ENCODE assay signal across 14 mouse cellular contexts in genomic region chr1:134245004-134245717, GRCm38 (mm10). TPM values are rescaled to one million over a fixed set of nuclear protein-coding genes. Genes with fewer than 3 reads are reported as not detected.
DNase-seq lines count a peak whose midpoint lies in the region; ATAC-seq lines count a peak whose summit lies in the region.
"Had no signal": no experiment of that assay in that cellular context is flagged by ENCODE, and none has a peak within 500 bp of the region (broad histone marks: within the 10 kb centered on the region; RNA-seq: fewer than 3 reads in every experiment).

No protein-coding gene starts in this region.

- H3K4me2 ChIP-seq in limb, embryonic 12.5 days: no peak overlapping the region

- peak overlapping the region; percentile 5; the same call in 1 of the 2 replicates for H3K27ac ChIP-seq in embryonic facial prominence, embryonic 10.5 days (replicated peaks)
- no peak overlapping the region for H3K27ac ChIP-seq in limb, embryonic 12.5 days
- H3K27ac ChIP-seq: macrophage had no signal

- peaks cover 10% of the 10 kb centered on the region for H3K4me1 ChIP-seq in embryonic facial prominence, embryonic 10.5 days
- H3K4me1 ChIP-seq in limb, embryonic 12.5 days (replicated peaks): peaks cover 3% of the 10 kb centered on the region; the same call in 1 of the 2 replicates

- no peaks in the 10 kb centered on the region for H3K36me3 ChIP-seq in embryonic facial prominence, embryonic 10.5 days (replicated peaks)
- H3K36me3 ChIP-seq in limb, embryonic 12.5 days: no peaks in the 10 kb centered on the region

- WGBS in embryonic facial prominence, embryonic 10.5 days: 77% methylated on average over 14 of the region's 14 CpGs
- WGBS in limb, embryonic 12.5 days: 79% methylated on average over 14 of the region's 14 CpGs

- peak; percentile 54 for DNase-seq in cerebellum, adult 11-12 months
- DNase-seq in cerebellum, adult 11 months: no peak
- peak; percentile 37 for DNase-seq in layer of hippocampus, adult 11-12 months (ENCODE audit: low spot score)
- no peak for DNase-seq in layer of hippocampus, adult 9-10 months (ENCODE audit: low spot score)
- DNase-seq in embryonic facial prominence, embryonic 10.5 days (ENCODE audit: low spot score): no peak
- no peak for DNase-seq in thymus, postnatal 10 days (ENCODE audit: low spot score in 2 of 2)
- DNase-seq: adrenal gland, adult 8-10 months; heart, postnatal 10 days; kidney, postnatal 4 days had no signal

- peak; percentile 58 for ATAC-seq in limb, embryonic 12.5 days (ENCODE audit: insufficient number of reproducible peaks, insufficient read depth, low FRiP score, low TSS enrichment, low read depth)
- ATAC-seq in erythroblast, adult 5-6 weeks (replicated peaks; ENCODE audit: low FRiP score, poor library complexity, severe bottlenecking): no peak; the same call in 1 of the 2 replicates

- no peaks in the 10 kb centered on the region for H3K9me3 ChIP-seq in embryonic facial prominence, embryonic 10.5 days
- H3K9me3 ChIP-seq in limb, embryonic 12.5 days: no peaks in the 10 kb centered on the region

- peaks cover 43% of the 10 kb centered on the region for H3K27me3 ChIP-seq in embryonic facial prominence, embryonic 10.5 days (replicated peaks; ENCODE audit: low read depth, poor library complexity, severe bottlenecking)
- peaks cover 13% of the 10 kb centered on the region for H3K27me3 ChIP-seq in limb, embryonic 12.5 days

- no peak overlapping the region for H3K9ac ChIP-seq in limb, embryonic 12.5 days (replicated peaks)

- no peak overlapping the region for H3K4me3 ChIP-seq in embryonic facial prominence, embryonic 10.5 days
- H3K4me3 ChIP-seq in limb, embryonic 12.5 days (replicated peaks): no peak overlapping the region

RNA-seq across cellular contexts. Expression of gene Adora1, which starts 9.9 kb away (rescaled TPM):
- 0.28 and 0.65 TPM in 2 replicates for polyA plus RNA-seq in embryonic facial prominence, embryonic 10.5 days (2016; fragmentation: Nextera tagmentation; extraction: Ambion mirVana)
- 1.5 and 3.0 TPM in 2 replicates for polyA plus RNA-seq in limb, embryonic 12.5 days (2016; fragmentation: Nextera tagmentation; extraction: Ambion mirVana)
- not detected in 2 replicates for total RNA-seq in erythroblast, adult 5-6 weeks (2015; ENCODE audit: low replicate concordance)
- total RNA-seq in erythroblast, adult 5-6 weeks (2017; ENCODE audit: low replicate concordance): not detected in 2 replicates
- total RNA-seq: common myeloid progenitor, adult 5-6 weeks had no signal
- polyA plus RNA-seq: macrophage had no signal

RNA-seq across cellular contexts. Expression of gene Myog, which starts 44.6 kb away (rescaled TPM):
- 0.62 and 3.1 TPM in 2 replicates for polyA plus RNA-seq in embryonic facial prominence, embryonic 10.5 days (2016; fragmentation: Nextera tagmentation; extraction: Ambion mirVana)
- polyA plus RNA-seq in limb, embryonic 12.5 days (2016; fragmentation: Nextera tagmentation; extraction: Ambion mirVana): 108 and 119 TPM in 2 replicates
- total RNA-seq in erythroblast, adult 5-6 weeks (2015; ENCODE audit: low replicate concordance): not detected in 2 replicates
- not detected in 2 replicates for total RNA-seq in erythroblast, adult 5-6 weeks (2017; ENCODE audit: low replicate concordance)
- total RNA-seq: adrenal gland, adult 8-10 months; common myeloid progenitor, adult 5-6 weeks; heart, postnatal 10 days; left cerebral cortex, postnatal 36 days had no signal
- polyA plus RNA-seq: macrophage had no signal

RNA-seq across cellular contexts. Expression of gene Mybph, which starts 51.9 kb away (rescaled TPM):
- polyA plus RNA-seq in embryonic facial prominence, embryonic 10.5 days (2016; fragmentation: Nextera tagmentation; extraction: Ambion mirVana): 0.49 and 1.4 TPM in 2 replicates
- polyA plus RNA-seq in limb, embryonic 12.5 days (2016; fragmentation: Nextera tagmentation; extraction: Ambion mirVana): 38.8 and 41.9 TPM in 2 replicates
- not detected in 2 replicates for total RNA-seq in erythroblast, adult 5-6 weeks (2015; ENCODE audit: low replicate concordance)
- not detected in 2 replicates for total RNA-seq in erythroblast, adult 5-6 weeks (2017; ENCODE audit: low replicate concordance)
- total RNA-seq: common myeloid progenitor, adult 5-6 weeks had no signal
- polyA plus RNA-seq: macrophage had no signal

Comparison
In these comparisons a context has a peak if more than half of its experiments do, and no peak if none do; other contexts are left out.
1. DNase-seq: peak in cerebellum, adult 11-12 months (single experiment) and layer of hippocampus, adult 11-12 months (single experiment); none in cerebellum, adult 11 months (single experiment), layer of hippocampus, adult 9-10 months (single experiment), embryonic facial prominence, embryonic 10.5 days (single experiment) and thymus, postnatal 10 days (0 of 2).
2. RNA of gene Myog, which starts 44.6 kb away (polyA plus RNA-seq): 108 to 119 TPM in limb, embryonic 12.5 days; 0.62 to 3.1 TPM in embryonic facial prominence, embryonic 10.5 days; every median in the first group is over 10 times any median in the second.
3. RNA of gene Mybph, which starts 51.9 kb away (polyA plus RNA-seq): 38.8 to 41.9 TPM in limb, embryonic 12.5 days; 0.49 to 1.4 TPM in embryonic facial prominence, embryonic 10.5 days; every median in the first group is over 10 times any median in the second.